Mouse (Mus musculus) lung, embryonic 15.5 days (tissue): ENCODE data around the gene Hist1h3g. TPM values are rescaled to one million over a fixed set of nuclear protein-coding genes. Genes with fewer than 3 reads are reported as not detected.
"Not testable (repeated sequence)": the region's sequence is repeated elsewhere in the genome, so short reads cannot be mapped to it uniquely, and the experiment has no call there.

ENCODE experiments used
- ATAC-seq: fragments of 200-750 bp; cut with Nextera tagmentation; 2 replicates; pipeline ENCODE4 v1.8.0; 2017; ENCODE audit warnings: moderate number of reproducible peaks, borderline replicate concordance; ENCODE audit not compliant: low FRiP score, low TSS enrichment; ENCODE audit errors: extremely low read depth
- H3K27ac ChIP-seq: fragments of 300-500 bp; sonication (generic); 2 replicates; pipeline ENCODE4 v1.5.1; 2015; ENCODE audit warnings: moderate library complexity, mild to moderate bottlenecking, inconsistent platforms
- H3K27me3 ChIP-seq: fragments of 300-500 bp; sonication (generic); 2 replicates; pipeline ENCODE4 v1.6.1; 2015; ENCODE audit warnings: inconsistent platforms
- H3K36me3 ChIP-seq: fragments of 300-500 bp; sonication (generic); 2 replicates; pipeline ENCODE4 v1.6.1; 2015; ENCODE audit warnings: inconsistent platforms
- H3K4me1 ChIP-seq: fragments of 300-500 bp; sonication (generic); 2 replicates; pipeline ENCODE4 v1.6.1; 2015; ENCODE audit warnings: inconsistent platforms
- H3K4me2 ChIP-seq: fragments of 300-500 bp; sonication (generic); 2 replicates; pipeline ENCODE4 v1.6.1; 2015; ENCODE audit warnings: inconsistent platforms, mild to moderate bottlenecking, moderate library complexity
- H3K4me3 ChIP-seq: fragments of 300-500 bp; sonication (generic); 2 replicates; pipeline ENCODE4 v1.5.1; 2015; ENCODE audit warnings: mild to moderate bottlenecking, inconsistent platforms
- H3K9ac ChIP-seq: fragments of 300-500 bp; sonication (generic); 2 replicates; pipeline ENCODE4 v1.6.1; 2015; ENCODE audit warnings: inconsistent platforms
- H3K9me3 ChIP-seq: fragments of 300-500 bp; sonication (generic); 2 replicates; pipeline ENCODE4 v1.6.1; 2016; ENCODE audit warnings: inconsistent platforms
- WGBS: fragments of 180-500 bp; shearing (Covaris S2); methylation state at CpG from one replicate; pipeline ENCODE4 v1.1.7; 2015; 5-methylcytosine and 5-hydroxymethylcytosine counted together
- polyA plus RNA-seq: library from polyadenylated mRNA; unstranded; fragments of >200 nt; fragmentation: Nextera tagmentation; extraction: Ambion mirVana; gene quantifications from 2 replicates; pipeline ENCODE4 v1.2.1, GENCODE M21; 2015

The Hist1h3g gene
- polyA plus RNA-seq, result 9.5 and 10.8 TPM in 2 replicates

- Histone ChIP-seq H3K4me1 (peaks cover 31% of the 10 kb centered on the region), H3K27ac (peak within 1 kb of the TSS; percentile 98), H3K9ac (peak within 1 kb of the TSS; percentile 61), H3K4me2 (peak within 1 kb of the TSS; percentile 66), H3K4me3 (peak within 1 kb of the TSS; percentile 48)
- H3K36me3 ChIP-seq, H3K27me3 ChIP-seq, H3K9me3 ChIP-seq: not testable (repeated sequence)
- WGBS, result under 1% methylated on average over 41 of the region's 62 CpGs
- ATAC-seq, result peak; percentile 89
These were observed at the start of gene Hist1h3g for GRCm38 (mm10) chr13:23535137-23536075. Hist1h3g (plus strand) TSS chr13:23535422.

DNA sequence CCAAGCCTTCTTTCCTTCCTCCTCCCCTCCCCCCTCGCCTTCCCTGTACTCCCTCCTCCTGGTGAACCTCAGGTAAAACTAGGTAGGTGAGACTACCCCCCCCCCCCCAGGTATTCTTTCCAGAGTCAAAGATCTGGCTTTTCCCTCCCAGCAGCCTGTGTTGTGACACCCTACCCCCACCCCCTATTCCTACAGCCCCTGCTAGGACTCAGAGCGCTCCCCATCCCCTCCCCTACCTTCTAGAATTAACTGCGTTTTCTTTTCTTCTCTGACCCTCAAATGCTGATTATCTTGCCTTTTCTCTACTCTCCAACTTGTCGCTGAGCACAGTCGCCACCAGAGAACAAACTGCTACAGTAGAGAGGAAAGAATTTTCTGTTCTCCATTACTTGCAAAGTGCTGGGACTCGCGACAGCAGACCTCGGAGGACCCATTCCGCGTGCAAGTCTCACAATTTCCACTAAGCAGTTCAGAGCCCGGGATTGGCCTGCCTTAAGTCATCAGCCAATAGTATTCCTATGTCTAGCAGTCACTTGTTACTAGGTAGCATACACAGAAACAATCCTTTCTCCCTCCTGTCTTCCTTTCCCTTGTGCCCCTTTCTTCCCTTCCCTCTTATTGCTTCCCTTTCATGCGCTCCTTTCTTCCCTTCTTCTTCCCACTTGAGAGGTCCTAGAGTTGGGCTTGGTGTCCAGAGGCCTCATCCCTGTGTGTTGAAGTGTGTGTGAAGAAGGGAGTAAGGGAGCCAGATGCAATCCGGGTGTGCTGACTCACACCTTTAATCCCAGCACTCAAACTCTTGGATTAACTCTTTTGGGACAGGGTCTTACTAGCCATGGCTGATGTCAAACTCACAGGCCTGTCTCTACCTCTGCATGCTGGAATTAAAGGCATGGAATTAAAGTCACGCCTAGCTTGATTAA is 46.6 kb upstream of the Hist1h3g start, which contains the start of gene Btn2a2:
Gene Btn2a2 (minus strand): TSS at position 458 of the 923 bp plus-strand sequence.
- Histone ChIP-seq H3K4me2 (peak within 1 kb of the TSS; percentile 68), H3K27ac (no peak within 1 kb of the TSS), H3K4me3 (peak within 1 kb of the TSS; percentile 35), H3K36me3 (no peaks in the 10 kb centered on the region), H3K9ac (no peak within 1 kb of the TSS), H3K27me3 (no peaks in the 10 kb centered on the region), H3K9me3 (no peaks in the 10 kb centered on the region), H3K4me1 (peaks cover 5% of the 10 kb centered on the region; the same call in 1 of the 2 replicates)
- peak; percentile 94 for ATAC-seq
- 2% methylated on average over 13 of the region's 14 CpGs for WGBS

DNA sequence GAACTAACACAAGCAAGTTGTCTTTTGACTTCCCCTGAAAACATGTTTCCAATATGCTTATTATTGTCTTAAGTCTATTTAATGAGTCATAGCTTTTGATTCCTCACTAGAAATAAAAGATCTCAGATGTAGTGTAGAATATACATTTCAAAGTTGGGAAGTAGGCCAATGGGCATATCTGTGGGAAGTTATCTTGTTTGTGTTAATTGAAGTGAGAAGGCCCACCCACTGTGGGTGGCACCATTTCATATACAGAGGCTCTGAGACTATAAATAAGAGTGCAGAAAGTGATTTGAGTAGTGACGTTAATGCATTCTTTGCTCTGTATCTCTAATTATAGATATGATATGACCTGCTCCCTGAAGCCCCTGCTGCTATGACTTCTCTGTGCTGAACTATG is 44.4 kb upstream of the Hist1h3g start:
- Histone ChIP-seq H3K27me3 (no peaks in the 10 kb centered on the region), H3K4me1 (peaks cover 5% of the 10 kb centered on the region; the same call in 1 of the 2 replicates), H3K4me2 (no peak overlapping the region), H3K36me3 (no peaks in the 10 kb centered on the region), H3K4me3 (no peak overlapping the region), H3K9me3 (no peaks in the 10 kb centered on the region), H3K9ac (no peak overlapping the region), H3K27ac (no peak overlapping the region)
- no peak for ATAC-seq
- WGBS, result 32% methylated on average over 1 of the region's 1 CpGs

GRCm38 (mm10) chr13:23491263-23491662 is 44.0 kb upstream of the Hist1h3g start:
- Histone ChIP-seq H3K4me2 (no peak overlapping the region), H3K9me3 (no peaks in the 10 kb centered on the region), H3K27ac (no peak overlapping the region), H3K27me3 (no peaks in the 10 kb centered on the region), H3K4me3 (no peak overlapping the region), H3K9ac (no peak overlapping the region), H3K36me3 (no peaks in the 10 kb centered on the region), H3K4me1 (peaks cover 5% of the 10 kb centered on the region; the same call in 1 of the 2 replicates)
- no peak for ATAC-seq
- 15% methylated on average over 1 of the region's 1 CpGs for WGBS

DNA sequence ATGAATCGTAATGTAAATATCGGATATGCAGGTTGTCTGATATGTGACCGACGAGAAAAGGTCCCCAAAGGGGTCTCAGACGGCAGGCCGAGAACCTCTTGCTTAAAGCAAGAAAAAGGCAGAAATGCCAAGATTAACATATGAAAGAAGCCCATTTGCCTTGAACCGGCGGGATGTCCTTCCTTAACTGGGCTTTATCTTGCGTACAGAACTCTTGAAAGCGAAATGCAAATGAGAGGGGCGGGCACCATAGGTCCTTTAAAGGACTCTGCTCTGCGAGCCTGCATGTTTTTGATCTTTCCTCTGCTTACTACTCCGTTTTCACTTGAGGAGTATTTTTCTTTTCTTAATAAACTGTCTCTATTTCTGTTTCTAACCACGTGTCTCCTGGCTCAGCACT is 43.2 kb upstream of the Hist1h3g start:
- no peak overlapping the region; the same call in 1 of the 2 replicates for H3K9ac ChIP-seq
- peak overlapping the region; percentile 50 for H3K4me2 ChIP-seq
- no peak for ATAC-seq
- H3K27ac ChIP-seq, result no peak overlapping the region
- H3K27me3 ChIP-seq, result no peaks in the 10 kb centered on the region
- no peaks in the 10 kb centered on the region for H3K9me3 ChIP-seq
- WGBS, result 8% methylated on average over 14 of the region's 14 CpGs
- peaks cover 8% of the 10 kb centered on the region for H3K4me1 ChIP-seq
- peak overlapping the region; percentile 27 for H3K4me3 ChIP-seq
- no peaks in the 10 kb centered on the region for H3K36me3 ChIP-seq

- Histone ChIP-seq H3K9me3 (no peaks in the 10 kb centered on the region), H3K36me3 (no peaks in the 10 kb centered on the region), H3K27me3 (no peaks in the 10 kb centered on the region), H3K27ac (no peak overlapping the region), H3K4me1 (peaks cover 26% of the 10 kb centered on the region), H3K4me2 (no peak overlapping the region), H3K4me3 (no peak overlapping the region), H3K9ac (no peak overlapping the region)
- WGBS, result 82% methylated on average over 6 of the region's 6 CpGs
- ATAC-seq, result no peak
These were observed 39.7 kb upstream of the Hist1h3g start for GRCm38 (mm10) chr13:23495526-23495925.

- no peak overlapping the region for H3K9ac ChIP-seq
- peaks cover 35% of the 10 kb centered on the region for H3K4me1 ChIP-seq
- no peaks in the 10 kb centered on the region for H3K9me3 ChIP-seq
- no peak for ATAC-seq
- H3K36me3 ChIP-seq, result no peaks in the 10 kb centered on the region
- no peak overlapping the region for H3K27ac ChIP-seq
- peak overlapping the region; percentile 29 for H3K4me3 ChIP-seq
- H3K4me2 ChIP-seq, result peak overlapping the region; percentile 55
- no peaks in the 10 kb centered on the region for H3K27me3 ChIP-seq
- 6% methylated on average over 19 of the region's 19 CpGs for whole genome bisulfite sequencing
These were observed 37.4 kb upstream of the Hist1h3g start for GRCm38 (mm10) chr13:23497656-23498321.

- Histone ChIP-seq H3K4me2 (peak overlapping the region; percentile 55), H3K9ac (no peak overlapping the region), H3K4me1 (peaks cover 35% of the 10 kb centered on the region), H3K27ac (no peak overlapping the region), H3K27me3 (no peaks in the 10 kb centered on the region), H3K9me3 (no peaks in the 10 kb centered on the region), H3K36me3 (no peaks in the 10 kb centered on the region), H3K4me3 (peak overlapping the region; percentile 29)
- ATAC-seq, result peak; percentile 73; the same call in 1 of the 2 replicates
- WGBS, result 8% methylated on average over 10 of the region's 10 CpGs
These were observed 36.6 kb upstream of the Hist1h3g start for GRCm38 (mm10) chr13:23498653-23499052.

DNA sequence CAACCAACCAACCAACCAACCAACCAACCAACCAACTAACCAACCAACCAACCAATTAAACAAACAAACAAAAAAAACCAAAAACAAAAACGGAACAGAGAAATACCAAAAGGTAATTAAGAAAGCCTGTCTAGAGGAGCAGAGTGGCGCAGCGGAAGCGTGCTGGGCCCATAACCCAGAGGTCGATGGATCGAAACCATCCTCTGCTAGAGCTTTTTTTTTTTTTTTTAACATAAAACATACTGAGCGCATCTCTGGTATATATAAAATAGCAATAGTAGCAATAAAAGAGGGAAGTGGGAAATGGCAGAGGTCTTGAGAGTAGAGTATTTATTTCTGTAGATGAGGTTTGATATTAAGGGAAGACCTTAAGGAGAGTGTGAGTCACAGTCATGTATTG is 35.3 kb upstream of the Hist1h3g start:
- 20% methylated on average over 7 of the region's 7 CpGs for WGBS
- no peaks in the 10 kb centered on the region for H3K36me3 ChIP-seq
- H3K4me3 ChIP-seq, result no peak overlapping the region
- H3K9me3 ChIP-seq, result no peaks in the 10 kb centered on the region
- H3K4me1 ChIP-seq, result peaks cover 36% of the 10 kb centered on the region
- H3K4me2 ChIP-seq, result 0 out of 2 replicates have a peak overlapping the region, but pooled peaks have one; percentile 55
- H3K27ac ChIP-seq, result no peak overlapping the region
- no peaks in the 10 kb centered on the region for H3K27me3 ChIP-seq
- no peak for ATAC-seq
- H3K9ac ChIP-seq, result no peak overlapping the region

DNA sequence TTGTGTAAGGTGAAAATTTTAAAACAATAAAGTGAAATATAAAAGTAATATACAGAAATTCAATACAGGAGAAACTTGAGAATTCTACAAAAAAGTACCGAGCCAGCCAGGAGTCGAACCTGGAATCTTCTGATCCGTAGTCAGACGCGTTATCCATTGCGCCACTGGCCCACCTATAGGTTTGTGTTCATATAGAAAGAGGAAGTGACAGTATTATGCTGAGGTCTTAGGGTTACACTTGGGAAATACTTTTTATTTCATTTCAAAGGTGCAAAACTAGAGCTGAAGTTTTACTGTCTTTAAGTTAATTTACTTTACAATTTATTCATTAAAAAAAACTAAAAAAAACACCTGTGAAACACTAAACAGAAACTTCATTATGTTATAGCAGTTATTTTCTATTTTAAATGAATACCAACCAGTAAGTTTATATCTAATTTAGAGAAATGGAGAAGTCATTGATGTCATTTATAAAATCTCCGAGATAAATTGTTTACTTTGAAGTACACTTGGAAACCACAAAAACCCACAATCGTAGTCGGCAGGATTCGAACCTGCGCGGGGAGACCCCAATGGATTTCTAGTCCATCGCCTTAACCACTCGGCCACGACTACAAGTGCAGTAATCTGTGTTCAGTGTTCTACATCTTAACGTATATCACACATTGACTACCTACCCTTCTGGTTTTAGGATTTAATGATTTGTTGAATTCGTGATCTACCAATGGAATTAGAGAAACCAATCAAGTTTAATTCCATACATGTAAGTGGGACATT is 34.6 kb upstream of the Hist1h3g start:
- H3K27me3 ChIP-seq, result no peaks in the 10 kb centered on the region
- ATAC-seq, result no peak
- no peak overlapping the region for H3K4me3 ChIP-seq
- H3K27ac ChIP-seq, result no peak overlapping the region
- H3K4me2 ChIP-seq, result peak overlapping the region; percentile 38
- H3K36me3 ChIP-seq, result no peaks in the 10 kb centered on the region
- no peaks in the 10 kb centered on the region for H3K9me3 ChIP-seq
- 4% methylated on average over 17 of the region's 17 CpGs for WGBS
- H3K4me1 ChIP-seq, result peaks cover 42% of the 10 kb centered on the region
- H3K9ac ChIP-seq, result no peak overlapping the region
